Mouse (Mus musculus) lung, postnatal 0 days (tissue): ENCODE measurements around the gene 6430548M08Rik.

Source experiments
- CTCF ChIP-seq: IDR thresholded peaks from 2 replicates; pipeline ENCODE4 v1.5.1; 2016; ENCODE audit warnings: antibody characterized with exemption, mild to moderate bottlenecking
- EP300 ChIP-seq: IDR thresholded peaks from 2 replicates; pipeline ENCODE4 v1.6.1; 2016; ENCODE audit warnings: antibody characterized with exemption, mild to moderate bottlenecking, control low read depth

- no peak for TF ChIP-seq CTCF
- no peak for TF ChIP-seq EP300
These were observed 426 bp downstream of the 6430548M08Rik start for GRCm38 (mm10) chr8:120114315-120114841.
